Mouse (Mus musculus): ENCODE data around the gene Ppp1ca.

The Ppp1ca gene

DNA sequence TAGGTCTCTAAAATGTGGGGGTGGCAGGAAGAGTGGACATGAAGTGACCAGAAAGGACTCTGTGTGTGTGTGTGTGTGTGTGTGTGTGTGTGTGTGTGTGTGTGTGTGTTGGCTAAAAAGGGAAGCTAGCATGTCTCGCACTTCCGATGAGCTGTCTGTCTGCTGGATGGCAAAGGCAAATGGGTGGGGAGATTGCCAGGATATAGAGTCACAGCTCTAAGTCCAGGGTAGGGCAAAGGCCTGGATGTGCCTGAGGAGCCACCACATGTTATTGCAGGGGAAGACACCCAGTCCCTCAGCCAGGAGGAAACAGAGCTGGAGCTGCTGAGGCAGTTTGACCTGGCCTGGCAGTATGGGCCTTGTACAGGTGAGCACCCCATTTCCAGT is 40.3 kb downstream of the Ppp1ca start:
- no peak for DNase-seq (ENCODE audit: low read depth)

DNA sequence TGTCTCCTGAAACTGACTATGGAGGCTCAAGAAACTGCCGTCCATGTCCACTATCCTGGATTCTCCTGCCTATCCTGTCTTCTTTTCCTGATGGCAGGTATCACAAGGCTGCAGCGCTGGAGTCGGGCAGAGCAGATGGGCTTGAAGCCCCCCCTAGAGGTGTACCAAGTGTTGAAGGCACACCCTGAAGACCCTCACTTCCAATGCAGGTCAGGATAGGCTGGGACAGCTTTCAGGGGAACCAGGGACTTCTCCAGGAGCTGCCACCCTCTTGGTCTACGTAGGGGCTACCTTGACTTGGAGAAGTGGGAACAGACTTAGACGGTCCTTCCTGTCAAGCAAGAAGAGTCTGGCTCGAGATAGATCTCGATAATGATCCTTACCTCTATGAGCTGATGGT is 40.8 kb downstream of the Ppp1ca start:
- DNase-seq (ENCODE audit: low read depth) = no peak

DNA sequence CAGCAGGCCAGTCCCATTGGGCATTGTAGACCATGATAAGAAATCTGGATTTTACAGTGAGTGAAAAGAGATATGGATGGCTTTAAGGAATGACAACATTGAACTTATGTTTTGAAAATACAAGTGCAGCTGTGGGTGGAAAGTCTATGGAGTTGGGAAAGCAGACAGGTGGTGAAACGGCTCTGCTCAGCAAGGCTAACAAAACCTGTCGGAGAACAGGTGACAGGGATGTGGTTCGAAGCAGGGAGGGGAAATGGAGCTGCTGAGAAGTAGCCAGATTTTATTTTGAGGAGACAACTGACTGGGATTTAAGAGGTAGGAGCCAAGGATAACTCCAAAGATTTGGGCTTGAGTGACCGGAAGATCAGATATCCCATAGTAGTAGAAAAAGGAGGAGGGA is 42.7 kb downstream of the Ppp1ca start:
- no peak for DNase-seq (ENCODE audit: low read depth)

DNA sequence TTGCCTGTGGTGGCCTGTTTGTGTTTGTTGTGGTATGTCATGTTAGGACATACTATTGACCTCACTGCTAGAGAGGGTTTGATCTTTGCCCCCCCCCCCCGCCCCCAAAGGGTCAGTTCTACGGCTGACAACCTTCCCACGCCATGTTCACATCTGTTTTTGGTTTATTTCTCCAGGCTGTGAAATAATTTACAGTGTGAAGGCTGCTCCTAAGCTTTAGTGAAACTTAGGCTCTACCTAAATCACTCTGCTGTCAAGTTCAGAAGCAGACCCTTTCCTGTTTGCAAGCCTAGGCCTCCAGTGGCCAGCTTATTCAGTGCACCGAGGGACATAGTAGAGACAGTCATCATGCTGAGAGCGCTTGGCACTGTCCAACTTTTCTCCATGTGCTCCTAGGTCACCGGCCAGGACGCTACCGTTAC is 48.4 kb downstream of the Ppp1ca start:
- no peak for DNase-seq (ENCODE audit: low read depth)

DNA sequence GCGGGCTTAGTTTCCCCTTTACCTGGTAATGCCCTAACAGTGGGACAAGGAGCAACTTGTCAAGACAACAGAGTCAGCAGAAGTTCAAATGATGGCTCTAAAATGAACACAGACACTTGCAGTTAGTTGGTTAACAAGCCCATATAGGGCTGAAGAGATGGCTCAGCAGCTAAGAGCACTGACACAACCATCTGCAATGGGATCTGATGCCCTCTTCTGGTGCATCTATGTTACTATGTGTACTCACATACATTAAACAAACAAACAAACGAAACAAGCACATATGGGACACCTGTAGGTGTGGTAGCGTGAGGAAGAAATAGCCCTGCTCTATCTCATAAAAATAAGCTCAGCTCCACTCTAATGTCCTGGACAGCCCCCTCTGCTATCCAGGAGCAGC is 50.6 kb downstream of the Ppp1ca start:
- DNase-seq (ENCODE audit: low read depth) = no peak

DNA sequence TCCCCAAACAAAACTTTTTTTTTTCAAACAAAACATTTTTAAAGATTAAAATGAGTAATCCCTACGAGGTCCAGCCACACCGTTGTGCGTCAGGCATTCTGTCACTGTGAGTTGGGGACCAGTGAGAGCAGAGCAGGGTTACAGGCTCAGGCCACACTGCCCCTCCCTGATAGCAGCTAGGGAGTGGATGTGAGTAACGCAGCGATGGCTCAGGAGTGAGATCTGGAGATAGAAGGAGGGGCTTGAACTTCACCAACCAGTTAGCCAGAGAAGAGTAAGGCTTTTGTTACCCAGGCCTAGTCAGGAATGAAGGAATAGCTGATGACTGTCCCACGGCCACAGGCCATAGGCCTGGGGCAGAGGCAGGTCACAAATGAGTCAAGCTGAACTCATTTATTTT is 52.9 kb downstream of the Ppp1ca start:
- no peak for DNase-seq (ENCODE audit: low read depth)

Measured in fibroblast of lung, adult 2 months (primary cell).